In genomic region chr2:58680794-58681193, GRCm38 (mm10) we compare ENCODE assay signal across 9 mouse cellular contexts.
DNase-seq lines count a peak whose midpoint lies in the region; ATAC-seq and TF ChIP-seq lines count a peak whose summit lies in the region.
"Had no signal": no experiment of that assay in that cellular context is flagged by ENCODE, and none has a peak within 500 bp of the region (broad histone marks: within the 10 kb centered on the region; RNA-seq: fewer than 3 reads in every experiment).

No protein-coding gene starts in this region.

- H3K9me3 ChIP-seq in kidney, embryonic 15.5 days (replicated peaks) = no peaks in the 10 kb centered on the region
- H3K9me3 ChIP-seq: limb, embryonic 12.5 days had no signal

- H3K27ac ChIP-seq in kidney, embryonic 15.5 days = no peak overlapping the region
- H3K27ac ChIP-seq in layer of hippocampus, adult 2 months = no peak overlapping the region
- H3K27ac ChIP-seq: limb, embryonic 12.5 days had no signal

- ATAC-seq in kidney, embryonic 15.5 days (replicated peaks; ENCODE audit: low FRiP score) = no peak
- no peak for ATAC-seq in megakaryocyte, adult 5-6 weeks (ENCODE audit: poor library complexity, severe bottlenecking)

- H3K27me3 ChIP-seq in kidney, embryonic 15.5 days = no peaks in the 10 kb centered on the region
- H3K27me3 ChIP-seq: limb, embryonic 12.5 days had no signal

- intact Hi-C loops in gastrocnemius, postnatal 14 days (cut with DNase I; ENCODE audit: low total_unique reads) = no loop called here

- TF ChIP-seq CTCF in layer of hippocampus, adult 2 months (conservative IDR thresholded peaks at IDR 0.05) = peak; percentile 90

- H3K4me1 ChIP-seq in kidney, embryonic 15.5 days = no peaks in the 10 kb centered on the region
- H3K4me1 ChIP-seq: limb, embryonic 12.5 days had no signal

- DNase-seq in kidney, adult 18-20 months = peak; percentile 73
- DNase-seq in MEL-GATA-1-ER (ENCODE audit: extremely low read depth, low read depth) = peak; percentile 19
- DNase-seq in cerebellum, postnatal 25 days = peak; percentile 77 to 85
- DNase-seq in gastrocnemius, postnatal 14 days = peak; percentile 43
- peak; percentile 43 to 82 for DNase-seq in layer of hippocampus, adult 2 months (ENCODE audit: low spot score in 2 of 2)
- peak; percentile 46 to 68 for DNase-seq in lung, postnatal 4 days

- no peak overlapping the region for H3K4me2 ChIP-seq in kidney, embryonic 15.5 days
- H3K4me2 ChIP-seq: limb, embryonic 12.5 days had no signal

- no peak overlapping the region for H3K9ac ChIP-seq in kidney, embryonic 15.5 days
- H3K9ac ChIP-seq: limb, embryonic 12.5 days had no signal

- no peak overlapping the region for H3K4me3 ChIP-seq in kidney, embryonic 15.5 days (replicated peaks)
- H3K4me3 ChIP-seq in layer of hippocampus, adult 2 months = no peak overlapping the region
- H3K4me3 ChIP-seq: limb, embryonic 12.5 days had no signal

- 39% methylated on average over 6 of the region's 6 CpGs for WGBS in kidney, embryonic 15.5 days

- no peaks in the 10 kb centered on the region for H3K36me3 ChIP-seq in kidney, embryonic 15.5 days
- H3K36me3 ChIP-seq: limb, embryonic 12.5 days had no signal

Comparison
In these comparisons a context has a peak if more than half of its experiments do, and no peak if none do; other contexts are left out.
1. DNase-seq: peak in every context shown above with its lines; median percentile 81 in cerebellum, postnatal 25 days; 73 in kidney, adult 18-20 months; 62 in layer of hippocampus, adult 2 months; 57 in lung, postnatal 4 days; 43 in gastrocnemius, postnatal 14 days; 19 in MEL-GATA-1-ER.